Mouse (Mus musculus): Measurements from ENCODE around the gene Kcne4. TPM values are rescaled to one million over a fixed set of nuclear protein-coding genes. Genes with fewer than 3 reads are reported as not detected.

Kcne4 gene
- total and polyA plus RNA-seq, 2 experiments from 2014 or later: 1.9 to 2.0 TPM

- DNase-seq (peak; percentile 54), ATAC-seq (peak; percentile 86)
- no peak for TF ChIP-seq CTCF (IDR thresholded peaks at IDR 0.05; ENCODE audit: low read depth)
- WGBS: 45% methylated on average over 10 of the region's 10 CpGs
- Histone ChIP-seq H3K9ac (no peak overlapping the region), H3K9me3 (ENCODE audit: low read length) (no peaks in the 10 kb centered on the region), H3K27ac (ENCODE audit: low read depth, low read length) (no peak overlapping the region), H3K36me3 (ENCODE audit: insufficient read depth) (no peaks in the 10 kb centered on the region), H3K27me3 (ENCODE audit: insufficient read depth, low read length) (no peaks in the 10 kb centered on the region), H3K4me1 (ENCODE audit: insufficient read depth) (no peaks in the 10 kb centered on the region), H3K4me3 (ENCODE audit: low read depth, low read length) (no peak overlapping the region), H3K4me2 (ENCODE audit: low read depth) (no peak overlapping the region)
These were observed 4.5 kb upstream of the Kcne4 start for GRCm38 (mm10) chr1:78811975-78812490.

- no peak for DNase-seq
- peaks cover 5% of the 10 kb centered on the region; the same call in 1 of the 2 replicates for H3K4me1 ChIP-seq (ENCODE audit: insufficient read depth)
- H3K4me3 ChIP-seq (ENCODE audit: low read depth, low read length): no peak overlapping the region
- H3K27me3 ChIP-seq (ENCODE audit: insufficient read depth, low read length): no peaks in the 10 kb centered on the region
- H3K36me3 ChIP-seq (ENCODE audit: insufficient read depth): no peaks in the 10 kb centered on the region
- ATAC-seq: no peak
- H3K9ac ChIP-seq: no peak overlapping the region
- TF ChIP-seq CTCF (IDR thresholded peaks at IDR 0.05; ENCODE audit: low read depth): no peak
- WGBS: 88% methylated on average over 16 of the region's 16 CpGs
- no peak overlapping the region for H3K27ac ChIP-seq (ENCODE audit: low read depth, low read length)
- H3K4me2 ChIP-seq (ENCODE audit: low read depth): no peak overlapping the region
- no peaks in the 10 kb centered on the region for H3K9me3 ChIP-seq (ENCODE audit: low read length)
These were observed 1.2 kb downstream of the Kcne4 start for GRCm38 (mm10) chr1:78817756-78818155.

GRCm38 (mm10) chr1:78818630-78819526 is 2.3 kb downstream of the Kcne4 start:
- no peaks in the 10 kb centered on the region for H3K36me3 ChIP-seq (ENCODE audit: insufficient read depth)
- H3K9me3 ChIP-seq (ENCODE audit: low read length): no peaks in the 10 kb centered on the region
- ATAC-seq (peak; percentile 12; the same call in 1 of the 2 replicates), DNase-seq (peak; percentile 32)
- no peaks in the 10 kb centered on the region for H3K27me3 ChIP-seq (ENCODE audit: insufficient read depth, low read length)
- no peak overlapping the region for H3K27ac ChIP-seq (ENCODE audit: low read depth, low read length)
- H3K4me1 ChIP-seq (ENCODE audit: insufficient read depth): peaks cover 5% of the 10 kb centered on the region; the same call in 1 of the 2 replicates
- H3K4me2 ChIP-seq (ENCODE audit: low read depth): no peak overlapping the region
- no peak for TF ChIP-seq CTCF (IDR thresholded peaks at IDR 0.05; ENCODE audit: low read depth)
- WGBS: 54% methylated on average over 11 of the region's 11 CpGs
- H3K4me3 ChIP-seq (ENCODE audit: low read depth, low read length): no peak overlapping the region
- no peak overlapping the region for H3K9ac ChIP-seq

DNA sequence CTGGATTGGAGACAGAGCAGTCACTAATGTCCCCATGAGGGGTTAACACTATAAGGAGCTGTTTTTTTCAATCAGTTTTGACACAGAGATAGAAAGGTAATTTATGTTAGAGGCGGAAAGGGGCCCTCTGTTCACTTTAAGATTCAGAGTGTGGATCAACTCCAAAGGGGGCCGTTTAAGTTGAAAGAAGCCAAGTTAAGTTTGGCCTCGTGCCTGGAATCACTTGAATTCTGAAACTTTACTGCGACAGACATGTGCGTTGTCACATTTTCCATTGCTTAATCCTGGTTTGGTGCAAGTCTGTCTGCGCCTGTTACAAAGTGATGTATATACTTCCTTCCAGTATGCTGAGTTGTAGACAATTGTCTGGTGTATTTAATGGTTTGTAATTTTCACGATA is 3.0 kb downstream of the Kcne4 start:
- no peak for TF ChIP-seq CTCF (IDR thresholded peaks at IDR 0.05; ENCODE audit: low read depth)
- Histone ChIP-seq H3K27ac (ENCODE audit: low read depth, low read length) (no peak overlapping the region), H3K4me2 (ENCODE audit: low read depth) (peak overlapping the region; percentile 4; the same call in 1 of the 2 replicates), H3K4me1 (ENCODE audit: insufficient read depth) (peaks cover 5% of the 10 kb centered on the region; the same call in 1 of the 2 replicates), H3K9ac (no peak overlapping the region), H3K4me3 (ENCODE audit: low read depth, low read length) (no peak overlapping the region), H3K9me3 (ENCODE audit: low read length) (no peaks in the 10 kb centered on the region), H3K36me3 (ENCODE audit: insufficient read depth) (no peaks in the 10 kb centered on the region), H3K27me3 (ENCODE audit: insufficient read depth, low read length) (no peaks in the 10 kb centered on the region)
- WGBS: 13% methylated on average over 7 of the region's 7 CpGs
- ATAC-seq (peak; percentile 59), DNase-seq (peak; percentile 89)

GRCm38 (mm10) chr1:78820176-78820575 is 3.6 kb downstream of the Kcne4 start:
- H3K4me2 ChIP-seq (ENCODE audit: low read depth): 0 out of 2 replicates have a peak overlapping the region, but pooled peaks have one; percentile 4
- no peak for ATAC-seq

DNA sequence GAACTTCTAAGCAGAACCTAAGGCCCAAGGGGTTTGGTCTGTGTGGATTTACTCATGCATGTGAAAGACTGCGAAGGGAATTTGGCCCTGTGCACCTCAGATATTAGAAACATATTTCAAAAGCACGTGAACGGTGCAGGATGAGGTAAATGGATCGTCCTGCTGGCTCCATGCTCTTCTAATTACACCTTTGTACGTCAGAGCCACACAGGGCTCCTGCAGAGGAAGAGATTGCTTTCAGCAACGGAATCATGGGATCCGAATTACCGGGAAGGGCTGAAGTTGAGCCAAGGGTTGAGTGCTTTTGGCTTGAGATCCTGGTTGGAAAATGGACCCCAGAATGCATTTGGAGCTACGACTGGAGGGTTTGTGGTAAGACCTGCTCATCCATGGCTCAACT is 4.6 kb downstream of the Kcne4 start:
- no peak overlapping the region for H3K27ac ChIP-seq (ENCODE audit: low read depth, low read length)
- H3K27me3 ChIP-seq (ENCODE audit: insufficient read depth, low read length): no peaks in the 10 kb centered on the region
- no peaks in the 10 kb centered on the region for H3K36me3 ChIP-seq (ENCODE audit: insufficient read depth)
- H3K9ac ChIP-seq: no peak overlapping the region
- TF ChIP-seq CTCF (IDR thresholded peaks at IDR 0.05; ENCODE audit: low read depth): no peak
- DNase-seq (no peak), ATAC-seq (no peak)
- no peaks in the 10 kb centered on the region for H3K9me3 ChIP-seq (ENCODE audit: low read length)
- peaks cover 5% of the 10 kb centered on the region; the same call in 1 of the 2 replicates for H3K4me1 ChIP-seq (ENCODE audit: insufficient read depth)
- no peak overlapping the region for H3K4me3 ChIP-seq (ENCODE audit: low read depth, low read length)
- no peak overlapping the region for H3K4me2 ChIP-seq (ENCODE audit: low read depth)
- WGBS: 35% methylated on average over 9 of the region's 9 CpGs

More at GRCm38 (mm10) chr1:78820176-78820575, 3.6 kb downstream of the Kcne4 start:
- H3K9ac ChIP-seq: no peak overlapping the region
- no peaks in the 10 kb centered on the region for H3K36me3 ChIP-seq (ENCODE audit: insufficient read depth)
- no peak overlapping the region for H3K27ac ChIP-seq (ENCODE audit: low read depth, low read length)
- 39% methylated on average over 8 of the region's 8 CpGs for WGBS
- no peak for DNase-seq
- peaks cover 5% of the 10 kb centered on the region; the same call in 1 of the 2 replicates for H3K4me1 ChIP-seq (ENCODE audit: insufficient read depth)
- no peaks in the 10 kb centered on the region for H3K27me3 ChIP-seq (ENCODE audit: insufficient read depth, low read length)
- no peak overlapping the region for H3K4me3 ChIP-seq (ENCODE audit: low read depth, low read length)
- TF ChIP-seq CTCF (IDR thresholded peaks at IDR 0.05; ENCODE audit: low read depth): no peak
- H3K9me3 ChIP-seq (ENCODE audit: low read length): no peaks in the 10 kb centered on the region

Measured in forebrain, postnatal 0 days (tissue).